Mouse (Mus musculus): ENCODE results near the gene Gja5. TPM values are rescaled to one million over a fixed set of nuclear protein-coding genes. Genes with fewer than 3 reads are reported as not detected.

Gene Gja5
- polyA plus RNA-seq, 1 experiment from 2014 or later = 2.9 TPM

DNA sequence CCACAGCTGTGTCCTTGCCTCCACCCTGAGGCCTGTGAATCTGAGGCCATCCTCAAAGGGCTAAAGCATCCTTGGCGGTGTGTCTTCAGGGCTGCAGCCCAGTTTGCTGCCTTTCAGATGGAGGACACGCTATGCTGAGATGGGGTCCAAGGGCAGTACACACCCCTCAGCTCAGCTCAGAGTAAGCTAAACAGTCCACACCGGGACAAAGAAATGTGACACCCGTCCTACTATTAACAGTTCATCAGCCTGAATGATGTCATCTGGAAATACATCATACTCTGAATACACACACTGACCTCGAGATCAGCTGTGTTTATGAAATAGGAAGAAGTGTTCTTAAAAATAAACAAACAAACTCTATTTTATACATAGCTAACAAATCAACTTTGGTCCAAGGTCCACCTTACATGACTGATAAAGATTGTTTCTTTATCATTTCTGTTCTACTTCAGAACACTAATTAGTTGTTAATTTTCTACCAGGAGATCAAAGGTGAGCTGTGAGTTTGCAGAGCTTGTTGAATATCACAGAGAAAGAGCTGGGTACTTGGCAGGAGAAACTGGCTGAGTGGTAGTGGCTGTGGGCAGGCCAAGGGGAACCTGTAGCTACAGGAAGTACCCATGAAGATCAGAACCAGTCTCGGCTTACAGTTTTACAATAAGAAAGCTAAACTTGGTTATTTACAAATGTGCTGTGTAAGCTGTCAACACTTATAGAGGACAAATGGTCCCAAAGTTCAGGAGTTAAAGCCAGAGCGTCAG is 29.5 kb upstream of the Gja5 start:
- H3K9ac ChIP-seq (replicated peaks; ENCODE audit: low read depth, low read length) = no peak overlapping the region
- no peaks in the 10 kb centered on the region for H3K4me1 ChIP-seq (replicated peaks; ENCODE audit: control insufficient read depth, insufficient read depth, low read length)
- no peak overlapping the region for H3K4me2 ChIP-seq (ENCODE audit: low read length)
- 90% methylated on average over 7 of the region's 7 CpGs for WGBS
- no peaks in the 10 kb centered on the region for H3K9me3 ChIP-seq (ENCODE audit: control insufficient read depth, low read length)
- no peak overlapping the region for H3K4me3 ChIP-seq (replicated peaks; ENCODE audit: low read length)
- no peak for ATAC-seq
- no peaks in the 10 kb centered on the region for H3K27me3 ChIP-seq (replicated peaks; ENCODE audit: control insufficient read depth, insufficient read depth, low read length)
- H3K36me3 ChIP-seq (ENCODE audit: control insufficient read depth, insufficient read depth) = peaks cover 26% of the 10 kb centered on the region
- no peak overlapping the region for H3K27ac ChIP-seq (ENCODE audit: low read length)

DNA sequence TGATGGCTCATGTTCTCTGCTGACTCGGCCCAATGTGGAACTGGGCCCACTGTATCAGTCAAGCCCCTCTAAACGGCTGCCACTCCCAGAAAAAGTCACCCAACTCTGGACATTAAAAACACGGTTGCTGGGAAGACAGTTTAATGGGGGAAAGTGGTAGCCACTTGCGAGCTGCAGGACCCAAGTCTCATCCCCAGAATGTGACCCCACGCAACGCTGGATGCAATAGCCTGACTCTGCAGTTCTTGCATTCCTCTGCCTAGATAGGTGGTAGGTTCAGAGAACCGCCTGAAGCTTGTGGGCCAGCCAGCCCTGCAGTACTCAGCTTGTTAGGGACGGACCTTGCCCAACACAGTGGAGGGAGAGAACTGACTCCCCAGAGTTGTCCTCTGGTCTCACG is 25.0 kb upstream of the Gja5 start:
- Histone ChIP-seq H3K9ac (replicated peaks; ENCODE audit: low read depth, low read length) (no peak overlapping the region), H3K27ac (ENCODE audit: low read length) (no peak overlapping the region), H3K4me3 (replicated peaks; ENCODE audit: low read length) (no peak overlapping the region), H3K36me3 (ENCODE audit: control insufficient read depth, insufficient read depth) (peaks cover 24% of the 10 kb centered on the region), H3K27me3 (replicated peaks; ENCODE audit: control insufficient read depth, insufficient read depth, low read length) (no peaks in the 10 kb centered on the region), H3K4me2 (ENCODE audit: low read length) (no peak overlapping the region), H3K4me1 (replicated peaks; ENCODE audit: control insufficient read depth, insufficient read depth, low read length) (no peaks in the 10 kb centered on the region), H3K9me3 (ENCODE audit: control insufficient read depth, low read length) (no peaks in the 10 kb centered on the region)
- WGBS = 90% methylated on average over 9 of the region's 9 CpGs
- no peak for ATAC-seq

DNA sequence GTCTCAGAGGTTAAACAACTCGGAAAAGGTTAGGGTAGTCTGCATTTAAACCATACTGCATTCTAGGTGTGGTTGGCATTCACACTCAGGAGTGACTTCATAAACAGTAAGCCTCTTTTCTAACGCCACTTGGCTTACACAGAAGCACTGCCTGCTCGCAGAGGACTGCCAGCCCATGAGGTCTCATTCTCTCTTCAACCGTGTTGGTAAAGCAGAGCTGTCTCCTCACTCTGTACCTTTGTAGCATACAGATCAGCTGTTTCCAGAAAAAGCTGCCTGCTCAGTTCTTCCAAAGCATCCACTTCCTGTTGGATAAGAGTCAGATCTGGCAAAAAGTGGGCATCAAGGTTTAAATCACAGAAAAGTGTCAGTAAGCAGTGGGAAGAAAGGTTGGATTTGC is 24.1 kb upstream of the Gja5 start:
- H3K4me2 ChIP-seq (ENCODE audit: low read length) = no peak overlapping the region
- no peak overlapping the region for H3K27ac ChIP-seq (ENCODE audit: low read length)
- 92% methylated on average over 4 of the region's 4 CpGs for whole genome bisulfite sequencing
- H3K9me3 ChIP-seq (ENCODE audit: control insufficient read depth, low read length) = no peaks in the 10 kb centered on the region
- H3K9ac ChIP-seq (replicated peaks; ENCODE audit: low read depth, low read length) = no peak overlapping the region
- ATAC-seq = no peak
- no peak overlapping the region for H3K4me3 ChIP-seq (replicated peaks; ENCODE audit: low read length)
- no peaks in the 10 kb centered on the region for H3K27me3 ChIP-seq (replicated peaks; ENCODE audit: control insufficient read depth, insufficient read depth, low read length)
- H3K4me1 ChIP-seq (replicated peaks; ENCODE audit: control insufficient read depth, insufficient read depth, low read length) = no peaks in the 10 kb centered on the region
- peaks cover 24% of the 10 kb centered on the region for H3K36me3 ChIP-seq (ENCODE audit: control insufficient read depth, insufficient read depth)

DNA sequence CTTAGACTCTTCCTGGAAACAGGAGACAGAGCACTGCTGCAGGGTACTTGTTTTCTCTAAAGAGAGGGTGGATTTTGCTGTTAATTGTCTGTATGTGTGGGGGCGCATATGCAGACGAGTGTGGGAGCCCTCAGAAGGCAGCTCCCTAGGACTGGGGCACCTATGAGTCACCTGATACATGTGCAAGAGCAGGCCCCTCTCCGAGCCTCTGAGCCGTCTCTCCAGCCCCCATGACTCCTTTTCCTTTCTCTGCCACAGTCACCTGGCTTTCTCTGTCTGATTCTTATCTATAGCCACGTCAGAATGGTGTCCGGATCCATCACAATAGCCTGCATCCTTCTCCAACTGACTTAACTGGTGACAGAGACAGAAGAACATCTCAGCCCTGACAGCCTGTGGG is 22.9 kb upstream of the Gja5 start:
- H3K27ac ChIP-seq (ENCODE audit: low read length) = no peak overlapping the region
- no peaks in the 10 kb centered on the region for H3K9me3 ChIP-seq (ENCODE audit: control insufficient read depth, low read length)
- H3K4me3 ChIP-seq (replicated peaks; ENCODE audit: low read length) = no peak overlapping the region
- 86% methylated on average over 6 of the region's 6 CpGs for WGBS
- no peaks in the 10 kb centered on the region for H3K27me3 ChIP-seq (replicated peaks; ENCODE audit: control insufficient read depth, insufficient read depth, low read length)
- H3K4me2 ChIP-seq (ENCODE audit: low read length) = no peak overlapping the region
- no peaks in the 10 kb centered on the region for H3K4me1 ChIP-seq (replicated peaks; ENCODE audit: control insufficient read depth, insufficient read depth, low read length)
- ATAC-seq = no peak
- no peak overlapping the region for H3K9ac ChIP-seq (replicated peaks; ENCODE audit: low read depth, low read length)
- H3K36me3 ChIP-seq (ENCODE audit: control insufficient read depth, insufficient read depth) = peaks cover 24% of the 10 kb centered on the region

DNA sequence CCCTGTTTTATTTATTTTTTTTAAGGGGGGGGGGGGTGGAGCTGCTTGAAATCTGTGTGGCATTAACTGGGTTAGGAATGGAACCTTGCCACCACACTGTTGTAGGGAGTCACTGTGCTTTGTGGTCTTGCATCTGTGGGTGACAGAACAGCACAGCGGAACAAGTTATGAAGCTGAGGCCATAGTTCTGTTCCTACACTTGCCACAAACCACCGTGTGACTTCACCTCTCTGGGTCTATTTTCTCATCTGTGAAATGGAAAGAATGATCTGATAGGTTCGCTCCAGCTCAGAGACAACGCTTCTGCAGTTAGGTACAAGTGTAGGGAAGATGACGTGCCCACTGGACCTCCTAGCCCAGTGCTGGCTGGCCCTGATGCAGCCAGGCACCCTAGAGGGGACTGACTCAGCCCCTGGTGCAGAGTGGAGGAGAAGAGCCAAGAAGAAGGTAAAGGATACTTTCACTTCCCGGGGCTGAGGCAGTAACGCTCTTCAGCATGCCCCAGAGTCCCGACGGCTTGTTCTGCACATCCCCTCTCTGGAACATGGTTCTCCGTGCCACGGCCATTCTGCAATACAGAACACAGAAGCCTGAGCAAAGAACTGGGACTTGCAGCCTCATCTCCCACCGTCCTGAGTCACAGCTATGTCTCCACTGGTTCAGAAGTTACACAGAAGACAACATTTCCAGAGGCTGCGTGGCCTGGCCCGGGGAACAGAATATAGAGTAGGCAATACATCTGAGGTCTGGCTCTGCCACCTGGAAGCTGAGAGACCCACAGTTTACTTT is 22.2 kb upstream of the Gja5 start:
- Histone ChIP-seq H3K4me3 (replicated peaks; ENCODE audit: low read length) (no peak overlapping the region), H3K4me1 (replicated peaks; ENCODE audit: control insufficient read depth, insufficient read depth, low read length) (no peaks in the 10 kb centered on the region), H3K9me3 (ENCODE audit: control insufficient read depth, low read length) (no peaks in the 10 kb centered on the region), H3K27ac (ENCODE audit: low read length) (no peak overlapping the region), H3K36me3 (ENCODE audit: control insufficient read depth, insufficient read depth) (peaks cover 24% of the 10 kb centered on the region), H3K9ac (replicated peaks; ENCODE audit: low read depth, low read length) (no peak overlapping the region), H3K27me3 (replicated peaks; ENCODE audit: control insufficient read depth, insufficient read depth, low read length) (no peaks in the 10 kb centered on the region), H3K4me2 (ENCODE audit: low read length) (no peak overlapping the region)
- 96% methylated on average over 14 of the region's 14 CpGs for WGBS
- no peak for ATAC-seq

DNA sequence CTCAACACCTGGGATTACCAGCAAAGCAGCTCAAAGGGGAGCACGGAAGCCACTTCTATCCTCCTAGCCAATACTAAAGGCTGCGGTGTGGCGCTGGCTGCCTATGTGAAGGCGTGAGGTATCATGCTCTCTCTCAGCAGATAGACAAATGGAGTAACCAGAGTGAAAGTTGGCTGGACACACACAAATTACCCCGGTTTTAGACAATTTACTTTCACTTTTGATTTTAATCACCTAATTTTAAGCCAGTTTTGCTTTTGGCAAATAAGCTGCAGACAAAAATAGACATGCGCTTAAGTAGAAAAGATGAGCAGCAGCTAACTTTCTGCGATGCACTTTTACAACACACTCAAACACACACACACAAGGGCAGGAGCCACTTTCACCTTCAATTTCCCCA is 20.8 kb upstream of the Gja5 start:
- Histone ChIP-seq H3K9ac (replicated peaks; ENCODE audit: low read depth, low read length) (no peak overlapping the region), H3K27ac (ENCODE audit: low read length) (no peak overlapping the region), H3K4me2 (ENCODE audit: low read length) (no peak overlapping the region), H3K9me3 (ENCODE audit: control insufficient read depth, low read length) (no peaks in the 10 kb centered on the region), H3K4me3 (replicated peaks; ENCODE audit: low read length) (no peak overlapping the region), H3K4me1 (replicated peaks; ENCODE audit: control insufficient read depth, insufficient read depth, low read length) (no peaks in the 10 kb centered on the region), H3K27me3 (replicated peaks; ENCODE audit: control insufficient read depth, insufficient read depth, low read length) (no peaks in the 10 kb centered on the region), H3K36me3 (ENCODE audit: control insufficient read depth, insufficient read depth) (peaks cover 26% of the 10 kb centered on the region)
- 94% methylated on average over 7 of the region's 7 CpGs for WGBS
- ATAC-seq = no peak

DNA sequence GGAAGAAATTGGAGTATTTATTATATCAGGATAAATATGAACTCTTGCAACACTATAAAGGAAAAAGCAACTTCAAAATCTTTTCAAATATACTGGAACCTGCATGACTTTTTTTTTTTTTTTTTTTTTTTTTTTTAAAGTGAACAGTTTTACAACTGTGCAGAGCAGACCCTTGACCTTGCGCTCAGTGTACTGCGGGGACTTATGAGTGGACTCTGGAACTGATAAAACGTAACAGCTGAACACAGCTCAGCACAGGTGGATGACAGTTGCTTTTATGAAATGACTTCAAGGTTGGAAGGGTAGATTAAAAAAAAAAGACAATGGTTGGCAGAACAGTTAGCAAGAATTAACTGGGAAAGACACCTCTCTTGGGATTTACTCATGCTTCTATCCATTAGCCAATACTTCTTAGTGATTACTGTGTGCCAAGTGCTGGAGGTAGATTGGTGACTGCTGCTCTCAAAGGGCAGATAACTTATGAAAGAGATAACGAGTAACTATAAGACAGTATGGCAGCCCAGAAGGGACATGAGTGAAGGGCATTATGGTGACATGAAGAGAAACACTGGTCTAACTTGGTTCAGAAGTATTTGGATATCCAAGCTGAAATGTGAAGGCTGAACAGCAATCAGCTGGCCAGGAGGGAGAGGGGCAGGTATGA is 2.0 kb upstream of the Gja5 start:
- H3K36me3 ChIP-seq (ENCODE audit: control insufficient read depth, insufficient read depth) = peaks cover 4% of the 10 kb centered on the region; the same call in 1 of the 2 replicates
- no peak for ATAC-seq
- WGBS = 92% methylated on average over 4 of the region's 4 CpGs
- H3K4me2 ChIP-seq (ENCODE audit: low read length) = no peak overlapping the region
- peaks cover 6% of the 10 kb centered on the region; the same call in 1 of the 2 replicates for H3K27me3 ChIP-seq (replicated peaks; ENCODE audit: control insufficient read depth, insufficient read depth, low read length)
- H3K9ac ChIP-seq (replicated peaks; ENCODE audit: low read depth, low read length) = no peak overlapping the region
- no peak overlapping the region for H3K27ac ChIP-seq (ENCODE audit: low read length)
- no peaks in the 10 kb centered on the region for H3K9me3 ChIP-seq (ENCODE audit: control insufficient read depth, low read length)
- no peak overlapping the region for H3K4me3 ChIP-seq (replicated peaks; ENCODE audit: low read length)
- peaks cover 9% of the 10 kb centered on the region; the same call in 1 of the 2 replicates for H3K4me1 ChIP-seq (replicated peaks; ENCODE audit: control insufficient read depth, insufficient read depth, low read length)

DNA sequence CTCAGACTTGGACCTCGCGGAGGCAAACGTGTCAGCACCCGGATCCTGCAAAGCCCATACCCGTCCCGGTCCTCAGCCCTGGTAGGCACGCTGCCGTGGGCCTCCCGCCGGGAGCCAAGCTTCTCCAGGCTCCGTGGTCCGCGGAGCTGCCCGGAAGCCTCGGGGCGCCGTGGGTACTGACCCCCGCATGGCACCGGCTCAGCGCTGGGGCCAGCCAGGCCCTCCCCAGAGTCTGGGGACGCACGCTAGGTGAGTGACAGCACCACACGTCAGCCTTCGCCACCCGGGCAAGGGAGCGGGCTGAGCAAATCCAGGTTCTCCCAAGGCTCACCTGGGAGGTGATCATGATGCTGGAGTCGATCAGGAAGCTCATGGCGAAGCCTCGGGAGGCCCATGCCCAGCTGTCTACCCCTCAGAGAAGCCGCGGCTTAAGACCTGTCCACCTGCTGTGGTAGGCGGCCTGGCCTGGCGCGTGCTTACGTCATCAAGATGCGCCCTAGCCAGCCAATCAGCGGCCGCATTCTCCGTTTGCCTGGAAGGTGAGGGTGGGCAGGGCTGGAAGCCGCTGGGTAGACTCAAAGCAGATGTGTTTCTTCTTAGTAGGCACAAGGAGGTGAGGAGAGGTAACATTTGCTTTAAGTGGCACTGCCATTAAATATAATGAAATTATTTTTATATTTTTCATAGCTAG is 503 bp downstream of the Gja5 start, which contains the start of gene Gpr89:
Gene Gpr89 (minus strand): TSS at position 496 of the 691 bp plus-strand sequence.
- Histone ChIP-seq H3K27me3 (replicated peaks; ENCODE audit: control insufficient read depth, insufficient read depth, low read length) (peaks cover 9% of the 10 kb centered on the region; the same call in 1 of the 2 replicates), H3K4me1 (replicated peaks; ENCODE audit: control insufficient read depth, insufficient read depth, low read length) (peaks cover 9% of the 10 kb centered on the region; the same call in 1 of the 2 replicates), H3K4me3 (replicated peaks; ENCODE audit: low read length) (peak within 1 kb of the TSS; percentile 60), H3K36me3 (ENCODE audit: control insufficient read depth, insufficient read depth) (no peaks in the 10 kb centered on the region), H3K9ac (replicated peaks; ENCODE audit: low read depth, low read length) (peak within 1 kb of the TSS; percentile 75), H3K27ac (ENCODE audit: low read length) (no peak within 1 kb of the TSS), H3K9me3 (ENCODE audit: control insufficient read depth, low read length) (no peaks in the 10 kb centered on the region), H3K4me2 (ENCODE audit: low read length) (peak within 1 kb of the TSS; percentile 60)
- under 1% methylated on average over 40 of the region's 40 CpGs for WGBS
- ATAC-seq = peak; percentile 96
